Comparison of ENCODE assay signal across 14 mouse cellular contexts in genomic region chr7:4081706-4082105, GRCm38 (mm10).
"Had no signal": no experiment of that assay in that cellular context is flagged by ENCODE, and none has a peak within 500 bp of the region (broad histone marks: within the 10 kb centered on the region; RNA-seq: fewer than 3 reads in every experiment).

No protein-coding gene starts in this region.

- H3K27ac ChIP-seq: kidney, postnatal 0 days; liver, embryonic 14.5 days; lung, embryonic 15.5 days had no signal

- H3K4me2 ChIP-seq: liver, embryonic 11.5 days; lung, embryonic 15.5 days; midbrain, embryonic 11.5 days had no signal

- DNase-seq: kidney, adult 11 months; kidney, adult 9 months; kidney, postnatal 25 days; layer of hippocampus, adult 9-11 months; lung, adult 18-20 months; lung, postnatal 10 days; lung, postnatal 36 days; midbrain, embryonic 14.5 days had no signal

- H3K4me3 ChIP-seq: layer of hippocampus, adult 2 months; lung, embryonic 15.5 days had no signal

- H3K9ac ChIP-seq: liver, embryonic 14.5 days; lung, embryonic 15.5 days had no signal

- H3K4me1 ChIP-seq: lung, embryonic 15.5 days had no signal

- H3K9me3 ChIP-seq: lung, embryonic 15.5 days had no signal

- H3K27me3 ChIP-seq: lung, embryonic 15.5 days had no signal

- H3K36me3 ChIP-seq: lung, embryonic 15.5 days had no signal
